Mouse (Mus musculus) cerebellum, adult 2 months (tissue): ENCODE data around the gene Ltf. TPM values are rescaled to one million over a fixed set of nuclear protein-coding genes. Genes with fewer than 3 reads are reported as not detected.

Experiments used
- DNase-seq, 2 experiments: peaks; one replicate each; pipeline ENCODE4 v3.0.0; 2021
- H3K27ac ChIP-seq: fragments of 200-500 bp; 2 replicates; pipeline ENCODE4 v1.5.1; 2012; ENCODE audit warnings: low read length, control low read depth, inconsistent platforms; ENCODE audit not compliant: insufficient read depth
- H3K27me3 ChIP-seq: fragments of 200-500 bp; 2 replicates; pipeline ENCODE4 v1.6.1; 2012; ENCODE audit warnings: inconsistent platforms, mild to moderate bottlenecking, low read length, moderate library complexity; ENCODE audit not compliant: control insufficient read depth, insufficient read depth
- H3K4me1 ChIP-seq: fragments of 200-500 bp; 2 replicates; pipeline ENCODE4 v1.6.1; 2011; ENCODE audit warnings: low read length; ENCODE audit not compliant: control insufficient read depth, insufficient read depth
- H3K4me3 ChIP-seq: fragments of 200-500 bp; replicated peaks from 2 replicates; pipeline ENCODE3; 2011; ENCODE audit warnings: mild to moderate bottlenecking, low read depth, low read length, control low read depth; ENCODE audit not compliant: insufficient read depth
- CTCF ChIP-seq: fragments of 200-500 bp; IDR thresholded peaks from 2 replicates; pipeline ENCODE4 v1.5.1; 2011; ENCODE audit warnings: low read depth, mild to moderate bottlenecking, control low read depth, low read length, moderate library complexity, borderline replicate concordance; ENCODE audit not compliant: insufficient read depth
- POLR2A ChIP-seq: fragments of 200-500 bp; IDR thresholded peaks from 2 replicates; pipeline ENCODE4 v1.6.1; 2011; ENCODE audit warnings: low read length, control low read depth, borderline replicate concordance; ENCODE audit not compliant: insufficient read depth
- WGBS: fragments of 180-500 bp; shearing (Covaris S2); methylation state at CpG from one replicate; pipeline ENCODE4 v1.1.7; 2018; 5-methylcytosine and 5-hydroxymethylcytosine counted together
- polyA plus RNA-seq: library from polyadenylated mRNA; depleted of rRNA; stranded (reverse); fragments of >200 nt; gene quantifications from 2 replicates; pipeline ENCODE4 v1.2.3, GENCODE M21; 2012

Ltf gene
- polyA plus RNA-seq, 1 experiment = 1.6 TPM

DNA sequence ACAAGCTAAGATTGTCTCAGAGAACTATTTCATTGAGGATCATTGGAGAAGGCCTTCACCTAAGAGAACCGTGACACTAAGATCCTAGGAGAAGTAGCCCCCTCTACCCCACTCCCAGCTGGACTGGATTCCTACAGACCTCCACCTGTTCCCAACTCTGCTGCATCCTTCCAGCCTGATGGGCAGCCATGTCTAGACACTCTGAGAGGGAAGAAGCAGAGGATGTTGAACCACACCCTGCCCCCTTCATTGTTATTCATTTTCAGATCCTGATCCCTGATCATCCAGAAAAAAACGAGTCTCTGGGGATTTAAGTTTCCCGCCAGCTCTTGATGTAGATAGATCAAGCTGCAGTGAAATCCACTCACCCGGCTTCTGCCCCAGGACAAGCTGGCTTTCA is 53.9 kb downstream of the Ltf start:
- H3K4me3 ChIP-seq = no peak overlapping the region
- DNase-seq = no peak
- no peaks in the 10 kb centered on the region for H3K27me3 ChIP-seq
- H3K27ac ChIP-seq = no peak overlapping the region
- TF ChIP-seq CTCF = no peak
- TF ChIP-seq POLR2A = no peak
- no peaks in the 10 kb centered on the region for H3K4me1 ChIP-seq
- WGBS = 56% methylated on average over 4 of the region's 4 CpGs

DNA sequence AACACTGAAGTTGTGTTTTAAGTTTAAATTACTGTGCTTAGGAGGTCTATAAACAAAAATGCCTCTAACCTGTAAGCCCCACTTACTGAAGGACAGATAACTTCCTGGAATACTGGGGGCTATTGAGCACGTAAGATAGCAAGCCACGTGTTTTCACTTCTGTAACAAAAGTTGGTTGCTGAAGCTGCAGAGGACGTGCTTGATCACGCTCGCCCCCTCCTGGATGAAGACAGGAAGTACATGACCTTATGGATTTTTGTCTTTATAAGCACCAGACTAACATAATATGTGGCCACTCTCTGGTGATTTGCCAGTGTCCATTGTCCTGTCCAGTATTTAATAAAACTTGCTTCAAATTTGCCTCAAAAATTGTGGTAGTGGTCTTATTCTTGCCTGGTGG is 58.7 kb downstream of the Ltf start:
- DNase-seq = no peak
- Histone ChIP-seq H3K27ac (no peak overlapping the region), H3K4me3 (no peak overlapping the region), H3K4me1 (no peaks in the 10 kb centered on the region), H3K27me3 (no peaks in the 10 kb centered on the region)
- WGBS = 54% methylated on average over 5 of the region's 5 CpGs
- TF ChIP-seq CTCF (peak; percentile 66), POLR2A (no peak)

DNA sequence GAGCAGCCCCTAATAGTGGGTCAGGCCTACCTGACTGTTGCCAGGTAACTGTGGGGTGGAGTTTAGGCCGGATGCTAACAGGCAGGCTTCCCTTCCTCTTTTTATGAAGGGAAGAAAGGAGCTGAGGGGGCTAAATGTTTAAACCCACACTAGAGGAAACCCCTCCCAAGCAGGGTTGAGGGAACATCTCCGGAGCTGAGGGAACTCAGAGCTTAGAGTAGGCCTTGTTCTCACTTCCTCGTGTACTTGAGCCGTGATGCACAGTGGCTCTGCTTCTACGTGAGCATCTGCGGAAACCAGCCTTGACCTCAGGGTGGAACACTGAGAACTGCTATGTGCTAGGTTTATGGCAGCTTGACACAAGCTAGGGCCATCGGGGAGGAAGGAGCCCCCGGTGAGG is 61.7 kb downstream of the Ltf start:
- H3K4me1 ChIP-seq = no peaks in the 10 kb centered on the region
- TF ChIP-seq POLR2A = no peak
- TF ChIP-seq CTCF = no peak
- DNase-seq = no peak
- 92% methylated on average over 8 of the region's 8 CpGs for WGBS
- no peaks in the 10 kb centered on the region for H3K27me3 ChIP-seq
- no peak overlapping the region for H3K4me3 ChIP-seq
- no peak overlapping the region for H3K27ac ChIP-seq

DNA sequence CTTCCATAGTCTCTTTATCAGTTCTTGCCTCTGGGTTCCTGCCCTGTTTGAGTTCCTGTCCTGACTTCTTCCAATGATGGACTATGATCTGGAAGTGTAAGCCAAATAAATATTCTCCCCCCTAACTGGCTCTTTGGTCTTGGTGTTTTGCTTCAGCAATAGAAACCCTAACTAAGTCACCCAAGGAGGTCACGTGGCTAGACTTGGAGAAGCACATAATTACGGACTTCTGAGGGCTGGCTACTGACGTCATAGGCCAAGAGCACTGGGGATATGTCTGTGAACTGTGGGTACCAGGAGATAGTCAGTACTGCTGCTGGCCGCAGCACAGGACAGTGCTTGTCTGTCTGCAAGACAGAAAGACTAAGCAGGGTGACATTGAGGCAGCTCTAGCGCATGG is 62.7 kb downstream of the Ltf start:
- TF ChIP-seq CTCF (no peak), POLR2A (no peak)
- WGBS = 80% methylated on average over 5 of the region's 5 CpGs
- no peak overlapping the region for H3K4me3 ChIP-seq
- H3K27me3 ChIP-seq = no peaks in the 10 kb centered on the region
- no peak for DNase-seq
- H3K27ac ChIP-seq = no peak overlapping the region
- no peaks in the 10 kb centered on the region for H3K4me1 ChIP-seq

DNA sequence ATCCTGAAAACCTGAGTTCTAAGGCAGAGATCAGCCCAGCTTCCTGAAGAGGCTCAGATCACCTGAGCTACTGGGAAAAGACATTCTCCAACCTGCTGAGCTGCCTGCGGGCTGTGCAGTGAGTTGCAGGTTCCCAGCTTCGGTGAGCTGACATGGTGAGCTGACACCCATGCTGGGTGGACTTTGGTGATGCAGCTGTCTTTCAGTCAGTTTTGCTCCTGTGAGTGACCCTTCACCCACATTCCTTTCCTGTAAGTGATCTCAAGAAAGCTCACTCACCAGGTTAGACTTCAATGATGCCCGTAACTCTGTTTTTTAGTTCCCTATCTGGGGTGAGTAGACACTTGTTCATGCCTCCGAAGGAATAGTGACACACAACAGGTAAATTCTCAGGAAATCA is 66.3 kb downstream of the Ltf start:
- no peaks in the 10 kb centered on the region for H3K27me3 ChIP-seq
- WGBS = 59% methylated on average over 4 of the region's 4 CpGs
- H3K4me3 ChIP-seq = no peak overlapping the region
- no peak overlapping the region for H3K27ac ChIP-seq
- no peak for DNase-seq
- no peaks in the 10 kb centered on the region for H3K4me1 ChIP-seq
- TF ChIP-seq POLR2A = no peak
- TF ChIP-seq CTCF = no peak

DNA sequence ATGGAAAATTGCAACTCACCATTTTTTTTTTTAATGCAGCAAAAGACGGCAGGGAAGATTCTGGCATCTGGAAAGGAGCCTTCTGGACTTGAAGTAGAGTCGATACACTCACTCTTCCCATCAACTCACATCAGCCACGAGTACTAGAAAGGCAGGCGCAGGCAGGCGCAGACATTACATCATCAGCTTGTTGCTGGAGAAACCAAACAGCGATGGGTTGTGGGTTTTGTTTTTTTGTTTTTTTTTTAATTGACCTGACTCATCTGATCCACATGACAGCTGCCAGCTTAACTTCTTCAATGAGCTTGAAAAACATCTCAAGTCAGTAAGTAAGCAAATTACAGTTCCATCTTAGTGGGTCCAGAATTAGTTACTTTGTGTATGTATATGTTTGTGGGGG is 67.1 kb downstream of the Ltf start:
- H3K4me3 ChIP-seq = no peak overlapping the region
- H3K4me1 ChIP-seq = no peaks in the 10 kb centered on the region
- H3K27me3 ChIP-seq = no peaks in the 10 kb centered on the region
- no peak for DNase-seq
- H3K27ac ChIP-seq = no peak overlapping the region
- 59% methylated on average over 6 of the region's 6 CpGs for WGBS
- TF ChIP-seq POLR2A = no peak

DNA sequence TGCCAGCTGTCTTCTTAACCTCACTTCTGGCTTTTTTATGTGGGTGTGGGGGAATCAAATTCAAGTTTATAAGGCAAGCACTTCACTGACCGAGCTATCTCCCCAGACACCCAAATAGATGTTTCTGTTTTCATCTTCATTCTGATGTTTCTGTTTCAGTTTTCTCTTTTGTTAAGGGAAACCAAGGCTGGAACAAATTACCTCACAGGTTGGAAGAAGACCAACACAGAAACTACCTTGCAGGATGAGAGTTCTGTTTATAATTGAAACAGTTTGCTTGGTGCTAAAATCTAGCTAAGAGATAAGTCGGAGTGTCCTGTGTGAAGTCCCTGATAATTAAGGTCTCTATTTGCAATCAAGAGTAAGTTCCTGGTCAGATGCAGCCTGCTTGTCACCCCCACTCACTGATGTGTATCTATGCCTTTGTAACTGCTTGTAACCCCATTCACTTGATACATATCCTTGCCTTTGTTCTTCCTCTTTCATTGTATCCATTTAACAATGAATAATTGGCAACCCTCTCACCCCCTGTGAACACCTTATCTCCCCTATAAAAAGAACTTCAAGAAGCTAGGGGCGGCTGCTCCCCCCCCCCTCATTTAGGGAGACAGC is 68.0 kb downstream of the Ltf start:
- Histone ChIP-seq H3K4me3 (no peak overlapping the region), H3K4me1 (no peaks in the 10 kb centered on the region), H3K27ac (no peak overlapping the region), H3K27me3 (no peaks in the 10 kb centered on the region)
- DNase-seq = no peak
- WGBS = 44% methylated on average over 3 of the region's 3 CpGs
- TF ChIP-seq POLR2A = no peak
- no peak for TF ChIP-seq CTCF

DNA sequence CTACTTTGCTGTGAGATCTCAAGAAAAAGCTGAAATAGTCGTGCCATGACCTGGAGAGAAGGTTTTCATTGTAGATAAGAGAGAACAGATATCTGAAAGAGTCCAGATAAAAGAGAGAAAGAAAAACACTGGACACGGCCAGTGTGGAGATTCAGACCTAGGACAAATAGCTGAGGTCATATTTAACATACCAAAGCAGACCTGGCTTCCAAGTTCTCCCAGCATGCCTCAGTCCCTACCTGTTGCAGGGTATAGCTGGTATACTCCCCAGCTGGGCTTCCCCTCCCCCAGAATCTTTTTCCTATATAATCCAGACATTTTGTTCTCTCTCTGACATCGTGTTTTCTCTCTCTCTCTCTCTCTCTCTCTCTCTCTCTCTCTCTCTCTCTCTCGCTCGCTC is 68.9 kb downstream of the Ltf start:
- TF ChIP-seq CTCF (no peak), POLR2A (no peak)
- no peak for DNase-seq
- Histone ChIP-seq H3K4me3 (no peak overlapping the region), H3K27ac (no peak overlapping the region), H3K27me3 (no peaks in the 10 kb centered on the region), H3K4me1 (no peaks in the 10 kb centered on the region)
- 15% methylated on average over 5 of the region's 5 CpGs for WGBS
